Mouse (Mus musculus): ENCODE data around the gene Abca2.

DNA sequence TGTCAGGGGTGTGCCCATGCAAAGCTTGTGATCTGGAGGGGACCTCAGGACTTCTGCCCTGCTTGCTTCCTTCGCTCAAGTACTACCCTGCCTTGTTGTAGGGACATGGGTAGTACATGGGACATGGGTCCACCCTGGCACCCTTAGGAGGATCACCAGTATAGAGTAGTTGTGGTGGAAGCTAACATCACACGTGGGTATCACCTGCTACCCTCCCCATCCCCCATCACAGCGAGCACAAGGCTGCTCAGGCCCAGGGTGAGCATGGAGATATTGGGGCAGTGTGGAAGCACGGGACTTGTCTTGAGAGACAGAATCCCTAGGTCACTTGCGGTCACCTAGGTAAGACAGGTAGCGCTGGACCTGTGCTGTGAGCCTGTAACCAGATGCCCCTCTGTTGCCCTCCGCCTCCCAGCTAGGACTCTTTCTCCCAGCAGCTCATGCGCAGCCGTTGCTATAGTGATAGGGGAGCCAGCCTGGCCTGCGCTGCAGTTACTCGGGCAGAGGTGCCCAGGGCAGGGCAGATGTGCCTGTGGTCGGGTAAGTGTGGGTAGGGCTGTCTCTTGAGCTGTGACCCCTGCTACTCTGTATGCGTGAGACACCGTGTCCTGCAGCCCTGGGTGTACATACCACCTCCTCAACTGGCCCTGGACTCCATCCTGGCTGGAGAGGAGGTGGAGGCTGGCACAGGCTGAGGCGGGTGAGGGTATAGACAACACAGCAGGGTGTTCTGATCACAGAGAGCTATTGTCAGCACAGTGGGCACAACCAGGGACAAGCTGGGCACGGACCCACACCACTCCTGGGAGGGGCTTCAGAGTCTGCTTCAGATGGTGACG lies 2.1 kb downstream of the Abca2 start:
- TF ChIP-seq CTCF (IDR thresholded peaks at IDR 0.05) (no peak), EP300 (IDR thresholded peaks at IDR 0.05; ENCODE audit: insufficient read depth, low read depth, low read length) (no peak), POLR2A (IDR thresholded peaks at IDR 0.05; ENCODE audit: insufficient read depth, low read depth, low read length) (no peak)

Measured in heart, adult 2 months (tissue).